Mouse (Mus musculus): ENCODE data around the gene Olfr1368. TPM values are rescaled to one million over a fixed set of nuclear protein-coding genes. Genes with fewer than 3 reads are reported as not detected.
"Not testable (repeated sequence)": the region's sequence is repeated elsewhere in the genome, so short reads cannot be mapped to it uniquely, and the experiment has no call there.

Gene Olfr1368
- total RNA-seq, 2 experiments from 2014 or later = not detected

DNA sequence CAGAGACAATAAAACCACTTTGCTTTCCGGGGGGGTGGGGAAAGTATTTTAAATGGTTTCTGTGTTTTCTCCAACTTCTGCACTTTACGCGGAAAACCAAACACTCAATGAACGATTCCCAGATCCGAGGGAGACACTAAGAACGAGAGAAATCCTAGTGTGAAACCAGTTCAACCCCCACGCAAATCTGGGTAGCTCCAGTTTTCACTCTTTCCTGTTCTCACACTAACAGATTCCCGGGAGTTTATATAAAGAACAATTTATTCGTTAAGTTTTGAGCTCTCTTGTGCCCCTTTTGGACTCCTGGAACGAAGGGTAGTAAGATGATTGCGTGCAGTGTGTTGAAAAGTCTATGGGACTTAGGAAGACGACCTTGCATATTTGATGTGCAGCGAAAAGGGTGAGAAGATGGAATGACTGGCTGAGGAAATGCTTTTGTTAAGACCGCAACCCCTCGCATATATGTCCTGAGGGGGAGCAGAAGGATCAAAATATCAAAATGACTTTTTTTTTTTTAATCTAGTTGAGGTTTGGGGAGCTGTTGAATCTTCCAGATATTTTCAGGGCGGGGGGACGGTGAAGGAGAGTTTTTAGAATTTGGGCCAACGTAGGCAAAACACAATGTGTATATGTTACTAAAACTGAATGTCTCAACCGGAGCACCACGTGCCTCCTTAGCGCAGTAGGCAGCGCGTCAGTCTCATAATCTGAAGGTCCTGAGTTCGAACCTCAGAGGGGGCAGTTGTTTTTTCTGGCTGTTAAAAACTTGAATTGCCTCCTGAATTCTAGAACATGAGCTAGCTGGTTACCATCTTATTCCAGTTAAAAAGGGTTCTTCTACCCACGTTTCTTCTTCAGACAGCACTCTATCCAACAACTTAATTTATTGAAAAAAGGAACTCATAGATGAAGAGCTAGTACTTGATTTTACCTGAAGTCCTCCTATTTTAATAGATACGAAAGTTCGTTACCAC, 21.6 kb upstream of the Olfr1368 start:
- DNase-seq = peak; percentile 72 to 81

DNA sequence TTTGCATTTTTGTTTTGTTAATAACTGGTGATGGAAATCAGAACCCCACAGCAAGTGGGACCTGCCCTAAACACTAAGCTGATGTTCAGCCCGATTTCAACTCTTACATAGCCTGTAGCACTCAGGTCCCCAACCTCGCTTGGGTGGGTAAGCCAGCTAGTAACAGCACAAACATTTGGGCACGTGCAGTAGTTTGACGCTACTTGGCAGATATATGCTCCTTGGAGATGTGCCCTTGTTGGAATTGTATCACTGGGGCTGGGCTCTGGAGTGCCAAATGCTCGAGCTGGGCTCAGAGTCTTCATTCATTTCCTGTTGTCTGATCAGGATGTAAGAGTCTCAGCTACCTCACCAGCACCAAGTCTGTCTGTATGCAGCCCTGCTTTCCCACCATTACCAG, 16.9 kb upstream of the Olfr1368 start:
- no peak for DNase-seq

DNA sequence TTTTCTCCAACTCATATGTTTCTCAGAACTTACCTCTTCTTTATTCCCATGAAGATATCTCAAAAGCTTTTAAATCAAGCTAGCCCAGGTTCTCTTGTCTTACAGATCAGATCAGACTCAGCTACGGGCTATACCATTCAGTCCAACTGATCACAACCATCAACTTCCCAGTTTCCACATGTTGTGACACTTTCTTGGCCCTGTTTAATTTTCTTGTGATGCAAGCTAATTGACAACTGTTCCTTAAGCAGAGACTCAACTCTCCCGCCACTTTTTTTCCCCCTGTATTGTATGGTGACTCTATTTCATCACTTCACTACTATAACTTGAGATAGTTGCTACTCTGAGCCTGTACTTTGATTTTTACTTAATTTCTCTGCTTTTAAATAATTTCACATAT, 15.9 kb upstream of the Olfr1368 start:
- no peak for DNase-seq

DNA sequence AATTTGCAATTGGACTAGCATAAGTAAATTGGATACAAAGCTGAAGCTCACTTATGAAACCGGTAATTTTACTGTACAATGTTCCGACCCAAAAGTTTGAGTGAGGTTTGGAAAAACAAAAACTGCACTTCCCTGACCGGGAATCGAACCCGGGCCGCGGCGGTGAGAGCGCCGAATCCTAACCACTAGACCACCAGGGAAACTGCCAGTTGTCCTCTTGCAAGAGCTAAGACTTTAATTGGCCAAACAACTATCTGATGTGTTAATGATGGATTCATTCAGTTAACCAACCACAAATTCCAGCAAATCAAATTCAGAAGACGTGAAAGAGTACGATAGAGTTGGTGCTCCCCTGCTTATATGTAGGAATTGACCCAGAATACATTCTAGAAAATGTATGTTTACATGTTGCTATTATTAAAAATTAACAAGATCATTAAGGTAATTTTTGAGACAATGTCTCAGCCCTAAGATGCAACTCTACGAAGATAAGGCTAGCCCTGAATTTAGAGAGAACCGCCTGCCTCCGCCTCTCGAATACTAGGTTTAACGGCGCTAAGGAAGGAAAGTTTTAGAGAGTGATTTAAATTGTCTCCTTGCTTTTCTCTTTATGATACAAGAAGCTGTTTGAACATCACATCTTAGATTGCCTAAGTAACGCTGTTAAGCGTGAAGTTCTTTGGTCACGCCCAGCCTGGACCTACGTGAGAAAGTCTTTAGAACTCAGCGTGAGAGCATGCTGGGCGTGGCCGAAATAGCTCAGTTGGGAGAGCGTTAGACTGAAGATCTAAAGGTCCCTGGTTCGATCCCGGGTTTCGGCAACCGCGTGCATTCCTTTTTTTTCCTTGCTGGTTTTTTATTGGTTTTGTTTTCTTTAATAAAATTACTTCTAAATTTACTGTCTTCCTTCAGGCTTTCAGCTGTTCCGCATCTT, 15.3 kb upstream of the Olfr1368 start:
- DNase-seq = peak; percentile 91 to 95

DNA sequence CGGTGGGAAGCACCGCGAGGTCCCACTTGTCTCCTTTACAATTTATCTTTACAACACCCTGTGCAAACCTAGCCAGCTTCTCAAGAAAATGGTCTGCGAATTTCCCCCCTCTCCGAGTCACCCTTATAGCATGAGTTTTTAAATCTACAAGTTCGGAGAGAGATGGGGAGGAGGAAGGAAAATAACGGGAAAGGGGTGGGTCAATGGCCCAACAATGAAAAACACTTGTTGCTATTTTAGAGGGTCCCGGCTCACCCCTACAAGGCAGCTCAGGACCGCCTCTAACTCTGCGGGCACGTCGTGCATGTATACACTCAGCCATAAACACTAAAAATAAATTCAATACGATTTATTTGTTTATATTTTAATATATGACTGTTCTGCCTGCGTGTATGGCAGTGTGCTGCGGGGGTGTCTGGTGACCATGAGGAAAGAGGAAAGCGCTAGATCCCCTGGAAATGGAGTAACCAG, 14.4 kb upstream of the Olfr1368 start:
- DNase-seq = no peak

DNA sequence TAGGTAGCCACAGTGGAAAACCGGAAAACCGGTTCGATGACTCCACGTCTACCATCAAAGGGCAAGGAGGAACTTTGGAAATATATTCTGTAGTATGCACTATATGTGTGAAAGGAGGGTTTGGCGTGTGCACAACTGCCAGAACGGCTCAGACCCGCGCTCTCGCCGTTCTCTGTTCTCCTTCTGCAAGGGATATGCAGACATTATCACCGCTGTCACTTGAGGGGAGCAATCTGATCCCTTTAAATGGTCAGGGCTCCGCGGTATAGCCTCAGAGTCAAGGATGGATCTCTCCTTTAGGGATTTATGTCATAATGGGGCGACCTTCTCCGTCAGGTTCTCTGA, 13.8 kb upstream of the Olfr1368 start:
- DNase-seq = no peak

DNA sequence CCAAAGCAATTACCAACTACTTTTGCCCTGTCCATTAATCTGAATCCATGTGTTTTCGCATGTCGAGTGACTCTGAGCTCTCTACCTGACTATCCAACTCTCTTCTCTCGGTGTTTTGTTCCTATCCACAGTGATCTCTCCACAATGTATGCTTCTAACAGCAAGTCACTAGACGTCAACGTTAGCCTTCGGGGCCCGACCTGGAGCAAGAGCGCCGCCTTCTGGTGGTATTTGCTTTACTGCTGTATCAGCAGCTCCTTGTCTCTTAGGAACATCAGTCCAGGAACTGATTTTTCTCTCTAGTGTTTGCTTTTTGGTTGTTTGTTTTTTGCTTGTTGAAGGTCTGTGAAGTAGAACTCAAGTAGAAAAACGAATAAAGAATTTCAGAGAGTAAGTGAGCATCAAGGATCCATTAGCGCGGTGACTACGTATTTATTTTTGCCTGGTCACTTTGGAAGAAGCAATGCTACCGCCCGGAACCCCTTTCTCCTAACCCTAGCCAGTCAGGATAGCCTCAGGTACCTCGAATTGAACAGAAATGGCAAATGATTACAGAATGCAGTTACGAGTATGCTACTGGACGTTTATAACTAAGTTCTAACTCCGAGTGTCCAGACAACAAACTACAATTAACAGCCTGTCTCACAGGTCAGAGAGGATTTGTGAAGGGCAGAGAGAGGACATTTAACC, 13.3 kb upstream of the Olfr1368 start:
- peak; percentile 76 to 80 for DNase-seq

DNA sequence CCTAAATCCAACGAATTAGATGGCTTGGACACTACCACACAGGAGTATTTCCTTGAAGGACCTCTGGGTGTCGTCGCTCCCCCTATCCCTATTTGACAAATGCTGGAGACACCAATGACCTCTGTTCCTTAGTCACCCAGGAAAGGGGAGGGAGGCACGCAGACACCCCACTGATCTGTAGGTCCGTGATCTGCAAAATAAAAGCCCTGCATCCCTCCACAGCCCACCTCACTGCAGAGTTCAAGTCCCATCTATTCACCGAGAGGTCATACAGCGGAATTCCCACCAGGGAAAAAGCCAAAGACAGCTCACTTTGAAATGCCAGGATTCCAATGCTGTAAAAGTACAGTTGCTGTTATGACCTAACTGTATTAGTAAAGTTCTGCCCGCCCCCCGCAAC, 12.4 kb upstream of the Olfr1368 start:
- no peak for DNase-seq

DNA sequence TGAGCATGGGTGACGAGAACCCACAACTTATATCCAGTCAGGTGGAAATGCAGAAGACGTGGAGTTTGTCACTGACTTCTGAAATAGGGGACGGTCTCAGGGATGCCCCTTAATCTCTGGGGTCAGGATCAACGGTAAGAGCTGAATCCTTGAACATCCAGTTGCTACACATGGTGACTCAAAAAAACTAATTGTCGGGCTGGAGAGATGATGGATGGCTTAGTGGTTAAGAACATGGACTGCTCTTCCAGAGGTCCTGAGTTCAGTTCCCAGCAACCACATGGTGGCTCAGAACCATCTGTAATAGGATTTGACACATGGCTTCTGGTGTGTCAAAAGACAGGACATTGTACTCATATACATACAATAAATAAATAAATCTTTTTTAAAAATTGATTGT, 10.2 kb upstream of the Olfr1368 start:
- DNase-seq = no peak

DNA sequence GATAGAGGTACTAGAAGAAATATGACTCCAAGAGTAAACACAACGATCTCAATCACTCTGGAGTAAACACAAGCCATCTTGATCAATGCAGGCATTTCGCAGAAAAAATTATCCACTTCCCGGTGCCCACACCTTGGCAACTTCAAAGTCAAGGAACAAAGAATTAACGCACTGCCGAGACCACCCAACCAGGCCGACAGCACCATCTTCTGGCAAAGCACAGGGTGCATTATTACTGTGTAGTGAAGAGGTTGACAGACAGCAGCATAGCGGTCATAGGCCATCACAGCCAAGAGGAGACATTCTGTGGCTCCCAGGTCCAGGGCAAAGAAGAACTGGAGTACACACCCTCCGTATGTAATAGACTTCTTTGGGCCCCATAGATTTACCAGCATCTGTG, 3.2 kb downstream of the Olfr1368 start:
- no peak for DNase-seq

DNA sequence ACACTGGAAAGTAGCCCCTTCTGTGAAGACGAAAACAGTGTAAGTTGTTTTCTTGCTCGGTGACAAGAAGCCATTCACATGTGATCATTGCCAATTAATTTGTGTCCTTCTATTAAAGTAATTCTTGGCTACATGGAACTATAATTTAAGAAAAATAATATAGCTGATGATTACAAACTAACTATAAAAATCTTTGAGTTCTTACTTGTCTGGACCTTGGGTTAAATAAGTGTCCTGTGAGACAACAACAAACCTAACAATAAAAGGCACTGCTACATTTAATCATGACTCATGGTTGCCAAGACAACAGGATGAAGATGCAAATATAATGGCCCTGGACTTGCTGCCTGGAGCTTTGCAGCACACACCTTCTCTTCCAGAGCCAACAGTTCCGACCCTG, 16.3 kb downstream of the Olfr1368 start, which contains the start of gene Olfr263:
Gene Olfr263 (plus strand): TSS at position 301 of the 400 bp plus-strand sequence.
- not testable (repeated sequence) for DNase-seq

DNA sequence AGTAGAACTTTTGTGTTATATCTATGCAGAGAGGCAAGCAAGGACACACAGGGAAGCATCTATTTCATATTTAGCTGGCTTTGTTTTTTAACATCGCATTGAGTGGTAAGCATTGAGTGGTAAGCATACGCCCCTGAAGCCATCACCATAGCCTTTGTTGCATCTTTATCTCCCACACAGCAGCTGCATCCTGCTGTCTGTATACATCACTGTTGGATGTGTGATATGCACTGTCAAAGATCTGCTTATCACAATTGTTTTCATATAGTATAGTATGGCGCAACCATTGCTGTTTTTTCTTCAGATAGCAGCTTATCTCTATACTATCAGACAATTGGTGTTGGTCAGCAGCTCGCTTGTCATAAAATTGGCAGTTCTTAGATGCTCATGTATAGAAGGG, 31.5 kb downstream of the Olfr1368 start:
- no peak for DNase-seq

DNA sequence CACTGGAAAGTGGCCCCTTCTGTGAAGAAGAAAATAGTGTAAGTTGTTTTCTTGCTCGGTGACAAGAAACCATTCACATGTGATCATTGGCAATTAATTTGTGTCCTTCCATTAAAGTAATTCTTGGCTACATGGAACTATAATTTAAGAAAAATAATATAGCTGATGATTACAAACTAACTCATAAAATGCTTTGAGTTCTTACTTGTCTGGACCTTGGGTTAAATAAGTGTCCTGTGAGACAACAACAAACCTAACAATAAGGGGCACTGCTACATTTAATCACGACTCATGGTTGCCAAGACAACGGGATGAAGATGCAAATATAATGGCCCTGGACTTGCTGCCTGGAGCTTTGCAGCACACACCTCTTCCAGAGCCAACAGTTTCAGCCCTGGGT, 34.5 kb downstream of the Olfr1368 start, which contains the start of gene Olfr1369-ps1:
Gene Olfr1369-ps1 (plus strand): TSS at position 301 of the 400 bp plus-strand sequence.
- DNase-seq = not testable (repeated sequence)

DNA sequence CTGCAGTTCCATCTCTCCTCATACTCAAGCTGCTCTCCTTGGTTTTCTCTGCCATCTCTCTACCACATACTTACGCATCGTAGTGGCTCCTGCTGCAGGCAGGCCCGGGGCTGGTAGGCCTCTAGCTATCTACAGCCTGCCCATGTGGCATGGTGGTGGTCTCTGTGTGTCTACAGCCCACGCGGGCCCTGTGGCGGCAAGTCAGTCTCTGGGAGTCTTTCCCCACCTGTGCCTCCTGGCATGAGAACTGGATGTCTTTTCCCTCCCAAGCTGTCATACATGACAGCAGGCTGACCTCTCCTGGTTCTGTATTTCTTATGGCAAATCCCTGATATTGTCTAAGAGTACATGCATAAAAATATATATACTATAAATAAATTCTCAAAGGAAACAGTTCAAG, 35.2 kb downstream of the Olfr1368 start:
- no peak for DNase-seq

DNA sequence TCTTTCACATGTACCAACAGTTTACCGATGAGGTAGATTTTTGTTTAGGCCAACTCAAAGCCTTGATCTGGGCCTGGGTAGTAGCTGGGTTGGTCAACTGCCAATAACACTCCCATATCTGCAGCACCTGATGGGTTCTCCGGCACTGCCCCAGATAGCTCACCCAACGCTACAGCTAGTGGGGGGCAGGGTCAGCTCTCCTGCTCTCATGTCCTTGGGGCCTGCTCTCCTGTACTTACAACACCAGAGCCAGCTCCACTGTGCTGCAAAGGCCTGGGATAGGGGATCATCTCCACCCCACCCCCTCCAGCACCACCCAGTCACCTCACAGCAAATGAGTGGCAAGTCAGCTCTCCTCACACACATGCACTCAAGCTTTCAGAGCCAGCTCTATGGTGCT, 35.9 kb downstream of the Olfr1368 start:
- no peak for DNase-seq

Other genes with a start within 250 kb of the Olfr1368 start
- gene Olfr1370, start 70.9 kb downstream of the Olfr1368 start, total RNA-seq (2021) = not detected
- gene Olfr1369-ps1, start 34.4 kb downstream of the Olfr1368 start, total RNA-seq (2021) = not detected
- gene Olfr263, start 16.2 kb downstream of the Olfr1368 start, total RNA-seq (2021) = not detected
- gene Trim27, start 33.6 kb upstream of the Olfr1368 start, total RNA-seq (2021) = 10 to 100 TPM; 37.3 to 41.1 TPM
- not detected for gene Gpx5, start 146.9 kb upstream of the Olfr1368 start, total RNA-seq (2021)
- not detected for gene Gpx6, start 166.3 kb upstream of the Olfr1368 start, total RNA-seq (2021)
- gene Olfr1367, start 201.0 kb upstream of the Olfr1368 start, total RNA-seq (2021) = not detected
- 1 to 10 TPM; 8.4 to 9.9 TPM for gene Zscan12, start 217.0 kb upstream of the Olfr1368 start, total RNA-seq (2021)

Data from layer of hippocampus, postnatal 36 days (tissue).